Mouse (Mus musculus): ENCODE results near the gene Gabrb1.
"Not testable (repeated sequence)": the region's sequence is repeated elsewhere in the genome, so short reads cannot be mapped to it uniquely, and the experiment has no call there.

Gabrb1 gene

GRCm38 (mm10) chr5:72043226-72044151, 385.6 kb downstream of the Gabrb1 start:
- DNase-seq, result peak; percentile 3

- no peak for DNase-seq
Measured at GRCm38 (mm10) chr5:72046261-72046660, 388.3 kb downstream of the Gabrb1 start.

- DNase-seq, result no peak
Measured at GRCm38 (mm10) chr5:72064079-72064478, 406.2 kb downstream of the Gabrb1 start.

- no peak for DNase-seq
Measured at GRCm38 (mm10) chr5:72068826-72069225, 410.9 kb downstream of the Gabrb1 start.

- DNase-seq, result not testable (repeated sequence)
Measured at GRCm38 (mm10) chr5:72069398-72069797, 411.5 kb downstream of the Gabrb1 start.

GRCm38 (mm10) chr5:72076781-72077180, 418.9 kb downstream of the Gabrb1 start:
- no peak for DNase-seq

- DNase-seq, result peak; percentile 2
Measured at GRCm38 (mm10) chr5:72086518-72086917, 428.6 kb downstream of the Gabrb1 start.

- peak; percentile 44 for DNase-seq
Measured at GRCm38 (mm10) chr5:72094582-72094981, 436.7 kb downstream of the Gabrb1 start.

GRCm38 (mm10) chr5:72095015-72095414, 437.1 kb downstream of the Gabrb1 start:
- no peak for DNase-seq

- DNase-seq, result no peak
Measured at GRCm38 (mm10) chr5:72104274-72104921, 446.5 kb downstream of the Gabrb1 start.

- DNase-seq, result no peak
Measured at GRCm38 (mm10) chr5:72122414-72123037, 464.6 kb downstream of the Gabrb1 start.

GRCm38 (mm10) chr5:72126681-72127080, 468.8 kb downstream of the Gabrb1 start:
- no peak for DNase-seq

GRCm38 (mm10) chr5:72133906-72134305, 476.0 kb downstream of the Gabrb1 start:
- DNase-seq, result no peak

- no peak for DNase-seq
Measured at GRCm38 (mm10) chr5:72138256-72138655, 480.3 kb downstream of the Gabrb1 start.

- no peak for DNase-seq
Measured at GRCm38 (mm10) chr5:72139619-72140018, 481.7 kb downstream of the Gabrb1 start.

- no peak for DNase-seq
Measured at GRCm38 (mm10) chr5:72148679-72149078, 490.8 kb downstream of the Gabrb1 start.

- no peak for DNase-seq
Measured at GRCm38 (mm10) chr5:72150870-72151269, 493.0 kb downstream of the Gabrb1 start.

GRCm38 (mm10) chr5:72155686-72156085, 497.8 kb downstream of the Gabrb1 start:
- not testable (repeated sequence) for DNase-seq

GRCm38 (mm10) chr5:72156598-72156997, 498.7 kb downstream of the Gabrb1 start:
- no peak for DNase-seq

GRCm38 (mm10) chr5:72158667-72159066, 500.8 kb downstream of the Gabrb1 start:
- no peak for DNase-seq

- DNase-seq, result no peak
Measured at GRCm38 (mm10) chr5:72159537-72159936, 501.6 kb downstream of the Gabrb1 start.

- DNase-seq, result no peak
Measured at GRCm38 (mm10) chr5:72160781-72161485, 503.0 kb downstream of the Gabrb1 start.

- no peak for DNase-seq
Measured at GRCm38 (mm10) chr5:72162855-72163254, 504.9 kb downstream of the Gabrb1 start.
